Mouse (Mus musculus): ENCODE measurements around the gene Tbc1d7. TPM values are rescaled to one million over a fixed set of nuclear protein-coding genes. Genes with fewer than 3 reads are reported as not detected.

Gene Tbc1d7
- polyA plus RNA-seq, 1 experiment from 2014 or later: 57.8 TPM

GRCm38 (mm10) chr13:43212338-43212737 lies 41.0 kb upstream of the Tbc1d7 start:
- Histone ChIP-seq H3K4me2 (ENCODE audit: low read depth, low read length) (peak overlapping the region; percentile 28; the same call in 1 of the 2 replicates), H3K4me3 (ENCODE audit: low read length) (no peak overlapping the region), H3K27ac (ENCODE audit: low read length) (peak overlapping the region; percentile 38), H3K4me1 (ENCODE audit: control insufficient read depth, insufficient read depth, low read length) (peaks cover 27% of the 10 kb centered on the region), H3K9ac (ENCODE audit: low read length) (no peak overlapping the region), H3K27me3 (ENCODE audit: control insufficient read depth, insufficient read depth, low read length) (no peaks in the 10 kb centered on the region), H3K9me3 (replicated peaks; ENCODE audit: control insufficient read depth, low read length) (no peaks in the 10 kb centered on the region), H3K36me3 (ENCODE audit: control insufficient read depth, insufficient read depth) (no peaks in the 10 kb centered on the region)
- 31% methylated on average over 7 of the region's 7 CpGs for WGBS
- ATAC-seq (replicated peaks; ENCODE audit: extremely low read depth, insufficient read depth, low FRiP score): no peak

GRCm38 (mm10) chr13:43210956-43211355 lies 39.7 kb upstream of the Tbc1d7 start:
- H3K4me2 ChIP-seq (ENCODE audit: low read depth, low read length): no peak overlapping the region
- H3K9ac ChIP-seq (ENCODE audit: low read length): no peak overlapping the region
- H3K9me3 ChIP-seq (replicated peaks; ENCODE audit: control insufficient read depth, low read length): no peaks in the 10 kb centered on the region
- peaks cover 26% of the 10 kb centered on the region for H3K4me1 ChIP-seq (ENCODE audit: control insufficient read depth, insufficient read depth, low read length)
- no peak overlapping the region for H3K4me3 ChIP-seq (ENCODE audit: low read length)
- H3K36me3 ChIP-seq (ENCODE audit: control insufficient read depth, insufficient read depth): no peaks in the 10 kb centered on the region
- H3K27me3 ChIP-seq (ENCODE audit: control insufficient read depth, insufficient read depth, low read length): no peaks in the 10 kb centered on the region
- no peak overlapping the region for H3K27ac ChIP-seq (ENCODE audit: low read length)
- no peak for ATAC-seq (replicated peaks; ENCODE audit: extremely low read depth, insufficient read depth, low FRiP score)
- WGBS: 82% methylated on average over 5 of the region's 5 CpGs

- Histone ChIP-seq H3K4me1 (ENCODE audit: control insufficient read depth, insufficient read depth, low read length) (peaks cover 21% of the 10 kb centered on the region), H3K4me3 (ENCODE audit: low read length) (no peak overlapping the region), H3K9ac (ENCODE audit: low read length) (no peak overlapping the region), H3K9me3 (replicated peaks; ENCODE audit: control insufficient read depth, low read length) (no peaks in the 10 kb centered on the region), H3K27ac (ENCODE audit: low read length) (peak overlapping the region; percentile 23; the same call in 1 of the 2 replicates), H3K4me2 (ENCODE audit: low read depth, low read length) (no peak overlapping the region), H3K36me3 (ENCODE audit: control insufficient read depth, insufficient read depth) (no peaks in the 10 kb centered on the region), H3K27me3 (ENCODE audit: control insufficient read depth, insufficient read depth, low read length) (no peaks in the 10 kb centered on the region)
- 74% methylated on average over 5 of the region's 5 CpGs for WGBS
- ATAC-seq (replicated peaks; ENCODE audit: extremely low read depth, insufficient read depth, low FRiP score): no peak
These were observed 38.3 kb upstream of the Tbc1d7 start for GRCm38 (mm10) chr13:43209560-43209959.

- Histone ChIP-seq H3K4me2 (ENCODE audit: low read depth, low read length) (0 out of 2 replicates have a peak overlapping the region, but pooled peaks have one; percentile 13), H3K9ac (ENCODE audit: low read length) (no peak overlapping the region), H3K4me1 (ENCODE audit: control insufficient read depth, insufficient read depth, low read length) (peaks cover 21% of the 10 kb centered on the region), H3K4me3 (ENCODE audit: low read length) (no peak overlapping the region), H3K27me3 (ENCODE audit: control insufficient read depth, insufficient read depth, low read length) (no peaks in the 10 kb centered on the region), H3K9me3 (replicated peaks; ENCODE audit: control insufficient read depth, low read length) (no peaks in the 10 kb centered on the region), H3K27ac (ENCODE audit: low read length) (peak overlapping the region; percentile 23; the same call in 1 of the 2 replicates), H3K36me3 (ENCODE audit: control insufficient read depth, insufficient read depth) (no peaks in the 10 kb centered on the region)
- ATAC-seq (replicated peaks; ENCODE audit: extremely low read depth, insufficient read depth, low FRiP score): no peak
- WGBS: 48% methylated on average over 16 of the region's 16 CpGs
These were observed 37.7 kb upstream of the Tbc1d7 start for GRCm38 (mm10) chr13:43208914-43209439.

- no peak overlapping the region for H3K4me3 ChIP-seq (ENCODE audit: low read length)
- H3K27me3 ChIP-seq (ENCODE audit: control insufficient read depth, insufficient read depth, low read length): peaks cover 2% of the 10 kb centered on the region; the same call in 1 of the 2 replicates
- no peaks in the 10 kb centered on the region for H3K36me3 ChIP-seq (ENCODE audit: control insufficient read depth, insufficient read depth)
- no peak overlapping the region; the same call in 1 of the 2 replicates for H3K9ac ChIP-seq (ENCODE audit: low read length)
- 87% methylated on average over 12 of the region's 12 CpGs for WGBS
- H3K27ac ChIP-seq (ENCODE audit: low read length): no peak overlapping the region
- H3K4me1 ChIP-seq (ENCODE audit: control insufficient read depth, insufficient read depth, low read length): peaks cover 21% of the 10 kb centered on the region
- no peaks in the 10 kb centered on the region for H3K9me3 ChIP-seq (replicated peaks; ENCODE audit: control insufficient read depth, low read length)
- no peak overlapping the region for H3K4me2 ChIP-seq (ENCODE audit: low read depth, low read length)
- no peak for ATAC-seq (replicated peaks; ENCODE audit: extremely low read depth, insufficient read depth, low FRiP score)
These were observed 34.9 kb upstream of the Tbc1d7 start for GRCm38 (mm10) chr13:43206118-43206683.

GRCm38 (mm10) chr13:43203641-43204040 lies 32.3 kb upstream of the Tbc1d7 start:
- no peak overlapping the region for H3K9ac ChIP-seq (ENCODE audit: low read length)
- H3K27ac ChIP-seq (ENCODE audit: low read length): peak overlapping the region; percentile 39
- peaks cover 5% of the 10 kb centered on the region; the same call in 1 of the 2 replicates for H3K36me3 ChIP-seq (ENCODE audit: control insufficient read depth, insufficient read depth)
- no peak overlapping the region for H3K4me3 ChIP-seq (ENCODE audit: low read length)
- ATAC-seq (replicated peaks; ENCODE audit: extremely low read depth, insufficient read depth, low FRiP score): no peak
- peaks cover 6% of the 10 kb centered on the region; the same call in 1 of the 2 replicates for H3K27me3 ChIP-seq (ENCODE audit: control insufficient read depth, insufficient read depth, low read length)
- 44% methylated on average over 5 of the region's 5 CpGs for WGBS
- H3K4me2 ChIP-seq (ENCODE audit: low read depth, low read length): no peak overlapping the region
- H3K4me1 ChIP-seq (ENCODE audit: control insufficient read depth, insufficient read depth, low read length): peaks cover 11% of the 10 kb centered on the region
- H3K9me3 ChIP-seq (replicated peaks; ENCODE audit: control insufficient read depth, low read length): no peaks in the 10 kb centered on the region

- H3K36me3 ChIP-seq (ENCODE audit: control insufficient read depth, insufficient read depth): peaks cover 5% of the 10 kb centered on the region; the same call in 1 of the 2 replicates
- no peaks in the 10 kb centered on the region for H3K9me3 ChIP-seq (replicated peaks; ENCODE audit: control insufficient read depth, low read length)
- H3K4me2 ChIP-seq (ENCODE audit: low read depth, low read length): no peak overlapping the region
- H3K9ac ChIP-seq (ENCODE audit: low read length): no peak overlapping the region
- WGBS: 59% methylated on average over 7 of the region's 7 CpGs
- H3K27me3 ChIP-seq (ENCODE audit: control insufficient read depth, insufficient read depth, low read length): peaks cover 6% of the 10 kb centered on the region; the same call in 1 of the 2 replicates
- H3K4me3 ChIP-seq (ENCODE audit: low read length): no peak overlapping the region
- H3K4me1 ChIP-seq (ENCODE audit: control insufficient read depth, insufficient read depth, low read length): peaks cover 11% of the 10 kb centered on the region
- ATAC-seq (replicated peaks; ENCODE audit: extremely low read depth, insufficient read depth, low FRiP score): peak; percentile 42; the same call in 1 of the 2 replicates
- H3K27ac ChIP-seq (ENCODE audit: low read length): peak overlapping the region; percentile 39
These were observed 31.9 kb upstream of the Tbc1d7 start for GRCm38 (mm10) chr13:43203234-43203633.

GRCm38 (mm10) chr13:43202351-43202750 lies 31.1 kb upstream of the Tbc1d7 start:
- 77% methylated on average over 10 of the region's 10 CpGs for WGBS
- Histone ChIP-seq H3K4me3 (ENCODE audit: low read length) (no peak overlapping the region), H3K27ac (ENCODE audit: low read length) (no peak overlapping the region), H3K4me1 (ENCODE audit: control insufficient read depth, insufficient read depth, low read length) (peaks cover 14% of the 10 kb centered on the region), H3K4me2 (ENCODE audit: low read depth, low read length) (no peak overlapping the region), H3K27me3 (ENCODE audit: control insufficient read depth, insufficient read depth, low read length) (peaks cover 6% of the 10 kb centered on the region; the same call in 1 of the 2 replicates), H3K9ac (ENCODE audit: low read length) (no peak overlapping the region), H3K9me3 (replicated peaks; ENCODE audit: control insufficient read depth, low read length) (no peaks in the 10 kb centered on the region), H3K36me3 (ENCODE audit: control insufficient read depth, insufficient read depth) (peaks cover 5% of the 10 kb centered on the region; the same call in 1 of the 2 replicates)
- ATAC-seq (replicated peaks; ENCODE audit: extremely low read depth, insufficient read depth, low FRiP score): no peak

GRCm38 (mm10) chr13:43201033-43201432 lies 29.7 kb upstream of the Tbc1d7 start:
- Histone ChIP-seq H3K4me2 (ENCODE audit: low read depth, low read length) (no peak overlapping the region), H3K9me3 (replicated peaks; ENCODE audit: control insufficient read depth, low read length) (no peaks in the 10 kb centered on the region), H3K4me3 (ENCODE audit: low read length) (no peak overlapping the region), H3K27me3 (ENCODE audit: control insufficient read depth, insufficient read depth, low read length) (peaks cover 6% of the 10 kb centered on the region; the same call in 1 of the 2 replicates), H3K36me3 (ENCODE audit: control insufficient read depth, insufficient read depth) (peaks cover 5% of the 10 kb centered on the region; the same call in 1 of the 2 replicates), H3K4me1 (ENCODE audit: control insufficient read depth, insufficient read depth, low read length) (peaks cover 26% of the 10 kb centered on the region), H3K27ac (ENCODE audit: low read length) (no peak overlapping the region), H3K9ac (ENCODE audit: low read length) (no peak overlapping the region)
- 45% methylated on average over 22 of the region's 22 CpGs for WGBS
- no peak for ATAC-seq (replicated peaks; ENCODE audit: extremely low read depth, insufficient read depth, low FRiP score)

Data from heart, embryonic 16.5 days (tissue).